Mouse (Mus musculus) retina, postnatal 1 day (tissue): ENCODE data around the gene Baiap2.
A peak's percentile ranks its signal among the peaks of the same experiment; 100 is the strongest.

ENCODE experiments used
- DNase-seq: peaks from one replicate; pipeline ENCODE4 v3.0.0-alpha.2; 2012

The Baiap2 gene

GRCm38 (mm10) chr11:120014758-120015157 lies 72.2 kb downstream of the Baiap2 start:
- DNase-seq: no peak

- DNase-seq: no peak
Measured at GRCm38 (mm10) chr11:120017011-120017410, 74.4 kb downstream of the Baiap2 start.

GRCm38 (mm10) chr11:120019542-120020440 lies 77.2 kb downstream of the Baiap2 start:
- DNase-seq: peak; percentile 66

- no peak for DNase-seq
Measured at GRCm38 (mm10) chr11:120021367-120021766, 78.8 kb downstream of the Baiap2 start.

GRCm38 (mm10) chr11:120022216-120022615 lies 79.7 kb downstream of the Baiap2 start:
- DNase-seq: no peak

GRCm38 (mm10) chr11:120022841-120023240 lies 80.3 kb downstream of the Baiap2 start:
- peak; percentile 79 for DNase-seq

- no peak for DNase-seq
Measured at GRCm38 (mm10) chr11:120026941-120027340, 84.4 kb downstream of the Baiap2 start.

- DNase-seq: no peak
Measured at GRCm38 (mm10) chr11:120028319-120029092, 85.9 kb downstream of the Baiap2 start.

- DNase-seq: peak; percentile 59
Measured at GRCm38 (mm10) chr11:120029431-120030144, 87.0 kb downstream of the Baiap2 start.

GRCm38 (mm10) chr11:120030145-120030901 lies 87.8 kb downstream of the Baiap2 start:
- DNase-seq: peak; percentile 90

GRCm38 (mm10) chr11:120032052-120032451 lies 89.5 kb downstream of the Baiap2 start:
- DNase-seq: no peak

- DNase-seq: no peak
Measured at GRCm38 (mm10) chr11:120033473-120033872, 90.9 kb downstream of the Baiap2 start.

- DNase-seq: no peak
Measured at GRCm38 (mm10) chr11:120034306-120034705, 91.7 kb downstream of the Baiap2 start.

GRCm38 (mm10) chr11:120034762-120035161 lies 92.2 kb downstream of the Baiap2 start:
- DNase-seq: no peak

GRCm38 (mm10) chr11:120039581-120039980 lies 97.0 kb downstream of the Baiap2 start:
- DNase-seq: no peak

GRCm38 (mm10) chr11:120040440-120040839 lies 97.9 kb downstream of the Baiap2 start:
- DNase-seq: no peak

- DNase-seq: peak; percentile 65
Measured at GRCm38 (mm10) chr11:120041191-120042123, 98.9 kb downstream of the Baiap2 start.

- no peak for DNase-seq
Measured at GRCm38 (mm10) chr11:120042141-120042838, 99.7 kb downstream of the Baiap2 start.

- no peak for DNase-seq
Measured at GRCm38 (mm10) chr11:120045341-120045740, 102.8 kb downstream of the Baiap2 start.

GRCm38 (mm10) chr11:120045839-120046552 lies 103.4 kb downstream of the Baiap2 start:
- DNase-seq: peak; percentile 81
